Comparison of ENCODE assay signal across 10 mouse cellular contexts in genomic region chr11:67458171-67458570, GRCm38 (mm10). TPM values are rescaled to one million over a fixed set of nuclear protein-coding genes. Genes with fewer than 3 reads are reported as not detected.
A peak's percentile ranks its signal among the peaks of the same experiment; 100 is the strongest.
DNase-seq lines count a peak whose midpoint lies in the region; TF ChIP-seq lines count a peak whose summit lies in the region.
"Had no signal": no experiment of that assay in that cellular context is flagged by ENCODE, and none has a peak within 500 bp of the region (broad histone marks: within the 10 kb centered on the region; RNA-seq: fewer than 3 reads in every experiment).

No protein-coding gene starts in this region.

- no peak overlapping the region for H3K4me3 ChIP-seq in gastrocnemius, adult 2 months
- no peak overlapping the region for H3K4me3 ChIP-seq in cortical plate, adult 2 months (ENCODE audit: insufficient read depth, low read length)
- H3K4me3 ChIP-seq: forebrain, embryonic 12.5 days had no signal

- no peak overlapping the region for H3K27ac ChIP-seq in gastrocnemius, adult 2 months
- no peak overlapping the region for H3K27ac ChIP-seq in cortical plate, adult 2 months (ENCODE audit: insufficient read depth, low read length)
- H3K27ac ChIP-seq: forebrain, embryonic 12.5 days had no signal

- TF ChIP-seq POLR2A in cortical plate, adult 2 months (IDR thresholded peaks at IDR 0.05; ENCODE audit: extremely low read depth, insufficient read depth, low read length): no peak

- no peak for DNase-seq in gastrocnemius, adult 2 months
- DNase-seq in gastrocnemius, adult 8-10 months (ENCODE audit: low spot score in 2 of 2): no peak
- peak; percentile 57 for DNase-seq in layer of hippocampus, adult 9-10 months (ENCODE audit: low spot score)
- DNase-seq in layer of hippocampus, adult 9-11 months: no peak
- DNase-seq in ES-CJ7 (ENCODE audit: low read depth, low spot score): peak; percentile 46
- DNase-seq in right cerebral cortex, postnatal 14 days: no peak
- no peak for DNase-seq in adrenal gland, postnatal 25 days

- 0 out of 2 replicates have a peak, but pooled peaks cover 1% of the 10 kb centered on the region for H3K4me1 ChIP-seq in cortical plate, adult 2 months (ENCODE audit: control insufficient read depth, insufficient read depth, low read length)

- intact Hi-C loops in gastrocnemius, adult 2 months (cut with DNase I): no loop called here

- peak; percentile 51 for TF ChIP-seq CTCF in gastrocnemius, adult 2 months (IDR thresholded peaks at IDR 0.05)
- TF ChIP-seq CTCF in cortical plate, adult 2 months (IDR thresholded peaks at IDR 0.05; ENCODE audit: extremely low read depth, insufficient read depth, low read length): peak; percentile 57

RNA-seq across cellular contexts. Expression of gene Gas7, which starts 2.9 kb away (rescaled TPM):
- total RNA-seq in gastrocnemius, adult 2 months (2021): 1 to 10 TPM; 6.8 to 8.5 TPM
- 1 to 10 TPM; 4.2 to 7.8 (median 5.1) TPM for total RNA-seq in gastrocnemius, adult 8-10 months (2022)
- 235 and 239 TPM in 2 replicates for polyA plus RNA-seq in cortical plate, adult 2 months (2012; rRNA removed)
- 36.1 and 36.7 TPM in 2 replicates for total RNA-seq in adrenal gland, postnatal 25 days (2021)
- polyA plus RNA-seq: G1E had no signal

Comparison
In these comparisons a context has a peak if more than half of its experiments do, and no peak if none do; other contexts are left out.
1. DNase-seq: peak in layer of hippocampus, adult 9-10 months (single experiment) and ES-CJ7 (single experiment); none in gastrocnemius, adult 2 months (single experiment), gastrocnemius, adult 8-10 months (0 of 2), layer of hippocampus, adult 9-11 months (single experiment), right cerebral cortex, postnatal 14 days (single experiment) and adrenal gland, postnatal 25 days (single experiment).